Mouse (Mus musculus): ENCODE data around the gene Tfip11.
A peak's percentile ranks its signal among the peaks of the same experiment; 100 is the strongest.

DNA sequence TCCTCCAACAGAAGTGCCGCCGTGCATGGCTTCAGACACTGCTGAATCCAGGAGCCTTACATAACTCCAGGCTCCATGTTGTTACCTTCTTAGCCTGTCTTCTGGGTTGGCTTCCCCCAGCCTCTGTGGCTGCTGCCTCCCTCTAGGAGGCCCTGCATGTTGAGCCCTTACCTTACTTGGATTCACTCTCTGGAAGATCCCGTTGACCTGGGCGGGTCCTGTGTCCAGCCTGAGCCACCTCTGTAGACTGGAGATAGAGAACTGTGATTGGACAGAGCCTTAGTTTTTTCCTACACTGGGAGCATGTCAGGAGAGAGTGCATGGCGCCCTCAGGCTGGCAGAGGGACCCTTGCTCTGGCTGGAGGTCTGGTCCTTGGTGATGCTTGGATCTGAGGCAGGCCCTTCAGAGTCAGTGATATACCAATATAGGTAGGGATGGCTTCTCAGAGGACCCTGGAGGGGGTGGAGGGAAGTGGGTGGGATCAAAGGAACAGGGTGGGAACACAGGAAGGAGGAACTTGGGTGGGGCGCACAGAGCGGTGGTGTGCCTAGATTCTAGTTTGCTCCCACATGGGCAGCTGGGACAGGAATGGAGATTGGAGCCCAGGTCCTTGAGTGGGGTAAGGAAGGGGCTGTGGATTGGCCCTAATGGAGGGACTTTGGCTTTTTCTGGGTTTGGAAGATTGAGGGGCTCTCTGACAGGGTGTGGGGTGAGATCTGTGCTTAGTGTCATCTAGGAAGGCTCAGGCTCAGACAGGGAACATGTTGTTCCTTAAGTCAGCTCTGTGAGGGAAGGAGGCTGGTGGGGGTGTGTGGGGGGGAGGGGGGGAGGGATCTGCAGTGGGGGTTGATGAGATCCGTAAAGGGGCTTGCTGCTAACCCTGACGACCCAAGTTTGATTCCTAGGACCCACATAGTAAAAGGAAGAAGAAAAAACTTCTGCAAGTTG lies 37.7 kb upstream of the Tfip11 start:
- TF ChIP-seq EP300 (IDR thresholded peaks at IDR 0.05; ENCODE audit: insufficient read depth, low read depth, low read length) (no peak), CTCF (IDR thresholded peaks at IDR 0.05) (0 out of 2 replicates have a peak, but pooled peaks have one; percentile 1), POLR2A (IDR thresholded peaks at IDR 0.05; ENCODE audit: insufficient read depth, low read depth, low read length) (peak; percentile 64)

All from heart, adult 2 months (tissue).